Mouse (Mus musculus): ENCODE measurements at regions not wholly inside any gene's neighbourhood (a gene's known extent, or its start where the extent isn't known, plus 50 kb on each side); places are given as distances from the start of the nearest gene placed in this dataset.

DNA sequence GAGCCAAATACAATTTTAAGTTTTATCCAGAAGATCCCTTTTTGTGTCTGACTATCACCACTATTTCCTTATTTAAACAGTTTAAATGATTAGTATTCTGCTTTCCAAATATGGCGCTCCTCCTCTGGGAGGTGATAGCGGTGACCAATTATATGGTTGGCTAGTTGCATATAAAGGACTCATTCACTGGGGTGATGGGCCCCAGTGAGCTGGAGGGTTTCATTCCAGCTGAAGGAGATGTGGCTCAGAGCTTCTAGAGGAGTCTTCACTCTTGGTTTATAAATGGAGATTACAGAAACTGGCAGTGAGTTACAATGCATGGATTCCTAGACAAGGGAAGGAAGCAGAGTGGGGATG lies 50.7 kb upstream of the Gm7361 start:
- H3K9ac ChIP-seq: no peak overlapping the region
- no peak overlapping the region for H3K27ac ChIP-seq (ENCODE audit: low read depth)
- H3K4me2 ChIP-seq: no peak overlapping the region
- TF ChIP-seq CTCF (IDR thresholded peaks at IDR 0.05; ENCODE audit: low read depth): no peak
- no peaks in the 10 kb centered on the region for H3K36me3 ChIP-seq (ENCODE audit: insufficient read depth)
- H3K27me3 ChIP-seq (ENCODE audit: insufficient read depth, low read length): no peaks in the 10 kb centered on the region
- DNase-seq (no peak), ATAC-seq (ENCODE audit: insufficient read depth) (no peak)
- H3K4me3 ChIP-seq (ENCODE audit: low read depth, low read length): no peak overlapping the region
- WGBS: 82% methylated on average over 2 of the region's 2 CpGs
- no peaks in the 10 kb centered on the region for H3K4me1 ChIP-seq (ENCODE audit: insufficient read depth)
- H3K9me3 ChIP-seq (ENCODE audit: low read depth, low read length): no peaks in the 10 kb centered on the region

DNA sequence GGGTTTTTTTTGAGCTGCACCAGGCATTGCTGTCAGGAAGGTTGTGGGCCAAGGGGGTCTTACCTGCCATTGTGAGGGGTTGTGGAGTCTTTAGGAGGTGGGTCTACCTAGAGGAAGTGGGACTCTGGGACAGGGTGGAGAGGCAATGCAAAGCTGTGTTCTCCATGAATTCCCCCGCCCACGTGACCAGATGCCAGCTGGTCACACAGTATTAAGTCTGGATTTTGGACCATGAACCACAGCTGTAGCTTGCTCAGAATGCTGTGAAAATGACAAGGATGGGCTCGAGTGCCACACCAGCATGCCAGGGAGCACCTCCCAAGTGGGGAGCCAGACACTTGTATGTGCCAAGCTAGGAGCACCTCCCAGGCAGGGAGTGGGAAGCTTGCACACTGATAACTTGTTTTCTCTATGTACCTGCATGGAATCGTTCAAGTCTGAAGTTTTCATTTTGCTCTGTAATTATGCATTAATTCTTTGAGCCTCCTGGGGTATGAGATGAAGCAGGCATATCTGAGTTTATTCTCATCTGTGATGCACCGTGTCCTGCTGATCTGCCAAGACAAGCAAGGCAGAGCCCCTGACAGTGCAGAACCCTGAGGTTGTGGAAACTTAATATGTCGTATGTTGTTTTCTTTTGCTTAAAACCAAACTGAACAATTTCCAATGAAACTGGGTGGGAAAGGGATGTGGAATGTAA lies 51.3 kb upstream of the Gm7361 start:
- H3K9me3 ChIP-seq (ENCODE audit: low read depth, low read length): no peaks in the 10 kb centered on the region
- no peak overlapping the region for H3K27ac ChIP-seq (ENCODE audit: low read depth)
- no peak for TF ChIP-seq CTCF (IDR thresholded peaks at IDR 0.05; ENCODE audit: low read depth)
- 76% methylated on average over 6 of the region's 6 CpGs for WGBS
- H3K4me2 ChIP-seq: no peak overlapping the region
- H3K4me1 ChIP-seq (ENCODE audit: insufficient read depth): no peaks in the 10 kb centered on the region
- H3K9ac ChIP-seq: no peak overlapping the region
- H3K36me3 ChIP-seq (ENCODE audit: insufficient read depth): no peaks in the 10 kb centered on the region
- no peaks in the 10 kb centered on the region for H3K27me3 ChIP-seq (ENCODE audit: insufficient read depth, low read length)
- ATAC-seq (ENCODE audit: insufficient read depth) (no peak), DNase-seq (no peak)
- H3K4me3 ChIP-seq (ENCODE audit: low read depth, low read length): no peak overlapping the region

- H3K4me3 ChIP-seq (ENCODE audit: low read depth, low read length): no peak overlapping the region
- no peaks in the 10 kb centered on the region for H3K36me3 ChIP-seq (ENCODE audit: insufficient read depth)
- ATAC-seq (ENCODE audit: insufficient read depth): no peak
- no peaks in the 10 kb centered on the region for H3K4me1 ChIP-seq (ENCODE audit: insufficient read depth)
- no peak overlapping the region for H3K9ac ChIP-seq
- TF ChIP-seq CTCF (IDR thresholded peaks at IDR 0.05; ENCODE audit: low read depth): no peak
- no peak for DNase-seq
- no peak overlapping the region for H3K27ac ChIP-seq (ENCODE audit: low read depth)
- no peaks in the 10 kb centered on the region for H3K9me3 ChIP-seq (ENCODE audit: low read depth, low read length)
- 63% methylated on average over 6 of the region's 6 CpGs for WGBS
- no peak overlapping the region for H3K4me2 ChIP-seq
- no peaks in the 10 kb centered on the region for H3K27me3 ChIP-seq (ENCODE audit: insufficient read depth, low read length)
Measured at GRCm38 (mm10) chr5:26202471-26202870, 55.0 kb upstream of the Gm7361 start.

DNA sequence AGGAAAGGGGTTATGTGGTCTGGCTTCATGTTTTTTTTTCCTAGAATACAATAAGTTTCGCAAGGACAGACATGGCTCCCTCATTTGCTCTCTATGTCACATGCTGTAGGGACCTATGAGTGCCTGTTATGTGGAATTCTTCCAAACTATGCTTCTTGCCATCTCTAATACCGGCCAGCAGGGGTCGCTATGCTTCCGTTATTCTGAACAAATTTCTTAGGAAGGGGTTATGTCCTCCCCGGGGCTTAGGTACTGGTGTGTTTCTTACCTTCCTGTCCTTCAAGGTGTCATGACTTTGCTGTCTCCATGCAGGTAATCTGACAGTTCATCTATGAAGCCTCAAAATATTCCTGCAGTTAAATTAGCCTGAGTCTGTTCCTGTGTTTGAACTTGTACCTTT lies 68.1 kb upstream of the Gm7361 start:
- TF ChIP-seq CTCF (IDR thresholded peaks at IDR 0.05; ENCODE audit: low read depth): peak; percentile 51
- ATAC-seq (ENCODE audit: insufficient read depth) (no peak), DNase-seq (peak; percentile 34)
- no peak overlapping the region for H3K9ac ChIP-seq
- no peak overlapping the region for H3K4me3 ChIP-seq (ENCODE audit: low read depth, low read length)
- no peaks in the 10 kb centered on the region for H3K4me1 ChIP-seq (ENCODE audit: insufficient read depth)
- no peaks in the 10 kb centered on the region for H3K36me3 ChIP-seq (ENCODE audit: insufficient read depth)
- no peaks in the 10 kb centered on the region for H3K9me3 ChIP-seq (ENCODE audit: low read depth, low read length)
- H3K4me2 ChIP-seq: no peak overlapping the region
- WGBS: 12% methylated on average over 5 of the region's 5 CpGs
- H3K27me3 ChIP-seq (ENCODE audit: insufficient read depth, low read length): no peaks in the 10 kb centered on the region
- no peak overlapping the region for H3K27ac ChIP-seq (ENCODE audit: low read depth)

- ATAC-seq (ENCODE audit: insufficient read depth): peak; percentile 73; the same call in 1 of the 2 replicates
- Histone ChIP-seq H3K9me3 (ENCODE audit: low read depth, low read length) (no peaks in the 10 kb centered on the region), H3K4me2 (no peak overlapping the region)
Measured at GRCm38 (mm10) chr5:26187212-26187611, 66.0 kb upstream of the Gm10220 start.

GRCm38 (mm10) chr5:26185417-26185816 lies 64.2 kb upstream of the Gm10220 start:
- H3K9me3 ChIP-seq (ENCODE audit: low read depth, low read length): no peaks in the 10 kb centered on the region
- H3K36me3 ChIP-seq (ENCODE audit: insufficient read depth): no peaks in the 10 kb centered on the region
- DNase-seq: no peak
- H3K27me3 ChIP-seq (ENCODE audit: insufficient read depth, low read length): no peaks in the 10 kb centered on the region
- no peak overlapping the region for H3K4me3 ChIP-seq (ENCODE audit: low read depth, low read length)
- no peak overlapping the region for H3K4me2 ChIP-seq
- ATAC-seq (ENCODE audit: insufficient read depth): no peak
- H3K4me1 ChIP-seq (ENCODE audit: insufficient read depth): no peaks in the 10 kb centered on the region
- WGBS: 40% methylated on average over 5 of the region's 5 CpGs
- no peak overlapping the region for H3K9ac ChIP-seq
- no peak overlapping the region for H3K27ac ChIP-seq (ENCODE audit: low read depth)
- no peak for TF ChIP-seq CTCF (IDR thresholded peaks at IDR 0.05; ENCODE audit: low read depth)

More at GRCm38 (mm10) chr5:26187212-26187611, 66.0 kb upstream of the Gm10220 start:
- TF ChIP-seq CTCF (IDR thresholded peaks at IDR 0.05; ENCODE audit: low read depth): no peak
- Histone ChIP-seq H3K4me1 (ENCODE audit: insufficient read depth) (no peaks in the 10 kb centered on the region), H3K4me3 (ENCODE audit: low read depth, low read length) (no peak overlapping the region), H3K9ac (no peak overlapping the region), H3K27me3 (ENCODE audit: insufficient read depth, low read length) (no peaks in the 10 kb centered on the region), H3K27ac (ENCODE audit: low read depth) (no peak overlapping the region), H3K36me3 (ENCODE audit: insufficient read depth) (no peaks in the 10 kb centered on the region)
- peak; percentile 45 for DNase-seq
- WGBS: 30% methylated on average over 8 of the region's 8 CpGs

- WGBS: 72% methylated on average over 2 of the region's 2 CpGs
- H3K9ac ChIP-seq: no peak overlapping the region
- no peaks in the 10 kb centered on the region for H3K9me3 ChIP-seq (ENCODE audit: low read depth, low read length)
- DNase-seq (no peak), ATAC-seq (ENCODE audit: insufficient read depth) (no peak)
- no peaks in the 10 kb centered on the region for H3K4me1 ChIP-seq (ENCODE audit: insufficient read depth)
- no peak overlapping the region for H3K4me2 ChIP-seq
- H3K27me3 ChIP-seq (ENCODE audit: insufficient read depth, low read length): no peaks in the 10 kb centered on the region
- no peaks in the 10 kb centered on the region for H3K36me3 ChIP-seq (ENCODE audit: insufficient read depth)
- H3K4me3 ChIP-seq (ENCODE audit: low read depth, low read length): no peak overlapping the region
- TF ChIP-seq CTCF (IDR thresholded peaks at IDR 0.05; ENCODE audit: low read depth): no peak
- no peak overlapping the region for H3K27ac ChIP-seq (ENCODE audit: low read depth)
Measured at GRCm38 (mm10) chr5:26176064-26176463, 54.8 kb upstream of the Gm10220 start.
